Mouse (Mus musculus) heart, postnatal 0 days (tissue): ENCODE measurements around the gene Zfp282. TPM values are rescaled to one million over a fixed set of nuclear protein-coding genes. Genes with fewer than 3 reads are reported as not detected.

ENCODE experiments used
- ATAC-seq: fragments of 200-750 bp; cut with Nextera tagmentation; 2 replicates; pipeline ENCODE4 v1.8.0; 2017; ENCODE audit warnings: low read depth, moderate number of reproducible peaks, moderate library complexity; ENCODE audit not compliant: insufficient read depth
- DNase-seq: peaks from one replicate; pipeline ENCODE4 v3.0.0-alpha.2; 2016; ENCODE audit warnings: low spot score
- H3K27ac ChIP-seq: fragments of 300-500 bp; sonication (generic); 2 replicates; pipeline ENCODE4 v1.5.1; 2014; ENCODE audit warnings: low read depth, mild to moderate bottlenecking
- H3K27me3 ChIP-seq: fragments of 300-500 bp; sonication (generic); 2 replicates; pipeline ENCODE4 v1.6.1; 2014; ENCODE audit warnings: low read length, mixed read lengths; ENCODE audit not compliant: control insufficient read depth, insufficient read depth
- H3K36me3 ChIP-seq: fragments of 300-500 bp; sonication (generic); replicated peaks from 2 replicates; pipeline ENCODE4 v1.6.1; 2014; ENCODE audit warnings: low read length, mixed read lengths; ENCODE audit not compliant: control insufficient read depth, insufficient read depth
- H3K4me1 ChIP-seq: fragments of 300-500 bp; sonication (generic); 2 replicates; pipeline ENCODE4 v1.6.1; 2014; ENCODE audit warnings: antibody characterized with exemption; ENCODE audit not compliant: control insufficient read depth, insufficient read depth
- H3K4me2 ChIP-seq: fragments of 300-500 bp; sonication (generic); 2 replicates; pipeline ENCODE4 v1.6.1; 2014; ENCODE audit warnings: low read depth, mild to moderate bottlenecking, low read length, moderate library complexity
- H3K4me3 ChIP-seq: fragments of 300-500 bp; sonication (generic); 2 replicates; pipeline ENCODE4 v1.5.1; 2014; ENCODE audit warnings: low read depth, low read length
- H3K9ac ChIP-seq: fragments of 300-500 bp; sonication (generic); replicated peaks from 2 replicates; pipeline ENCODE4 v1.6.1; 2014; ENCODE audit warnings: low read depth, low read length, mixed read lengths
- H3K9me3 ChIP-seq: fragments of 300-500 bp; sonication (generic); replicated peaks from 2 replicates; pipeline ENCODE4 v1.6.1; 2016; ENCODE audit warnings: low read length; ENCODE audit not compliant: control insufficient read depth
- CTCF ChIP-seq: IDR thresholded peaks from 2 replicates; pipeline ENCODE4 v1.5.1; 2016; ENCODE audit warnings: antibody characterized with exemption, control low read depth, low read depth
- EP300 ChIP-seq: IDR thresholded peaks from 2 replicates; pipeline ENCODE4 v1.6.1; 2016; ENCODE audit warnings: antibody characterized with exemption, low read depth
- WGBS: fragments of 180-500 bp; shearing (Covaris S2); extraction: QIAGEN DNeasy Blood & Tissue Kit; methylation state at CpG from one replicate; pipeline ENCODE4 v1.1.7; 2014; 5-methylcytosine and 5-hydroxymethylcytosine counted together
- polyA plus RNA-seq: library from polyadenylated mRNA; unstranded; fragments of >200 nt; fragmentation: Nextera tagmentation; extraction: Ambion mirVana; gene quantifications from 2 replicates; pipeline ENCODE4 v1.2.1, GENCODE M21; 2015
- total RNA-seq: library from RNA; depleted of rRNA; stranded (reverse); fragments of >200 nt; gene quantifications from 2 replicates; pipeline ENCODE4 v1.2.3, GENCODE M21; 2014; ENCODE audit warnings: low replicate concordance; rRNA removed

Gene Zfp282
- total RNA-seq = 10.3 and 20.5 TPM in 2 replicates
- 4.8 and 5.4 TPM in 2 replicates for polyA plus RNA-seq

GRCm38 (mm10) chr6:47877058-47877457, at the start of gene Zfp282:
Gene Zfp282, plus strand, starts transcription at chr6:47877204.
- no peak for ATAC-seq
- H3K4me1 ChIP-seq = peaks cover 13% of the 10 kb centered on the region
- no peak for DNase-seq

GRCm38 (mm10) chr6:47827462-47827861, 49.5 kb upstream of the Zfp282 start:
- H3K4me3 ChIP-seq = no peak overlapping the region
- no peak for TF ChIP-seq EP300
- TF ChIP-seq CTCF = no peak
- no peak for DNase-seq
- WGBS = 93% methylated on average over 4 of the region's 4 CpGs
- no peak overlapping the region for H3K4me2 ChIP-seq
- no peaks in the 10 kb centered on the region; the same call in 1 of the 2 replicates for H3K36me3 ChIP-seq
- ATAC-seq = no peak
- no peak overlapping the region for H3K9ac ChIP-seq
- no peak overlapping the region for H3K27ac ChIP-seq
- H3K9me3 ChIP-seq = no peaks in the 10 kb centered on the region
- H3K4me1 ChIP-seq = no peaks in the 10 kb centered on the region
- H3K27me3 ChIP-seq = no peaks in the 10 kb centered on the region

More at GRCm38 (mm10) chr6:47877058-47877457, at the start of gene Zfp282:
- H3K27ac ChIP-seq = peak within 1 kb of the TSS; percentile 95
- H3K27me3 ChIP-seq = no peaks in the 10 kb centered on the region
- 7% methylated on average over 9 of the region's 9 CpGs for WGBS
- peak within 1 kb of the TSS; percentile 96 for H3K4me3 ChIP-seq
- TF ChIP-seq EP300 = no peak
- no peak for TF ChIP-seq CTCF
- H3K9me3 ChIP-seq = no peaks in the 10 kb centered on the region
- H3K36me3 ChIP-seq = peaks cover 21% of the 10 kb centered on the region
- H3K4me2 ChIP-seq = peak within 1 kb of the TSS; percentile 82
- H3K9ac ChIP-seq = peak within 1 kb of the TSS; percentile 85

DNA sequence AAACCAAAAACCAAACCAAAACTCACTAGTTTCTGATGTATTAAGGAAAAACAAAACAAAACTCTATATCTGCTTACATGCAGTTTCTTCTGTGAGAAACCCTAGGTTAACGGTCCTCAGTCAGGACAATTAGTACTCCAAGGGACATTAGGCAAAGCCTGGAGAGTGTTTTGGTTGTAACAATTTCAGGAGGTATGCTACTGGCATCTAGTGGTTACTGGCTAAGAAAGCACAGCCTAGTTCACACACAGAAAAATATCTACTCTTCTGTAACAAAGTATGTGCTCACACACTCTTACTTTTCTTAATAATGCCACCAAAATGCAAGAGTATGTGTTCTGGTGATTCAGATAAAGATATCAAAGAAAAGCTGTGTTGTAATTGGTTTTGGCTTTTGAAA, 48.1 kb upstream of the Zfp282 start:
- no peak for ATAC-seq
- H3K4me3 ChIP-seq = no peak overlapping the region
- WGBS = 24% methylated on average over 1 of the region's 1 CpGs

GRCm38 (mm10) chr6:47830104-47831078, 46.6 kb upstream of the Zfp282 start, which contains the start of gene Zfp786:
Gene Zfp786, minus strand, starts transcription at chr6:47830867.
- Histone ChIP-seq H3K9ac (peak within 1 kb of the TSS; percentile 86), H3K27me3 (no peaks in the 10 kb centered on the region), H3K4me1 (no peaks in the 10 kb centered on the region), H3K4me2 (peak within 1 kb of the TSS; percentile 90), H3K36me3 (no peaks in the 10 kb centered on the region), H3K4me3 (peak within 1 kb of the TSS; percentile 98), H3K9me3 (no peaks in the 10 kb centered on the region), H3K27ac (peak within 1 kb of the TSS; percentile 67)
- peak; percentile 74 for DNase-seq
- WGBS = 1% methylated on average over 64 of the region's 64 CpGs
- TF ChIP-seq CTCF (peak; percentile 93), EP300 (no peak)
- peak; percentile 89 for ATAC-seq

More for the DNA sequence above, 48.1 kb upstream of the Zfp282 start:
- no peaks in the 10 kb centered on the region for H3K9me3 ChIP-seq
- DNase-seq = peak; percentile 71
- no peaks in the 10 kb centered on the region for H3K4me1 ChIP-seq
- no peak overlapping the region for H3K9ac ChIP-seq
- H3K27me3 ChIP-seq = no peaks in the 10 kb centered on the region
- no peak overlapping the region for H3K27ac ChIP-seq
- TF ChIP-seq CTCF (peak; percentile 67), EP300 (no peak)
- no peak overlapping the region for H3K4me2 ChIP-seq
- H3K36me3 ChIP-seq = no peaks in the 10 kb centered on the region; the same call in 1 of the 2 replicates

DNA sequence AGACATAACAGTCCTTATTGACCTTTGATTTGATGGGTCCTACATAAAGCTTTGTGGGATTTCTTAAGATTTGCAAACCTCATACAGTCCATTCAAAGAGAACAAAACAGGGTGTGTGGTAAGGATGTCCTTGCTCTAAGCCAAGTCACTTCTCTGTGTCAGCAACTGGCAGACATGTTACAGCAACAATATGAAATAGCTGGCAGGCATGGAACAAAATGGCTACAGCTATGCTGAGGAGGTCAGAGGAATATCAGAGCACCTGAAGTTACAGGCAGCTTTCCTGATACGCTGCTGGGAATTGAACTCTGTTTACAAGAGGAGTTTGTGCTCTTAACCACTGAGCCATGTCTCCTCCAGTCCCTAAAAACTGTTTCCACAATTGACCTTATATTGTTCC, 44.8 kb upstream of the Zfp282 start:
- Histone ChIP-seq H3K4me3 (no peak overlapping the region), H3K27ac (no peak overlapping the region), H3K4me2 (no peak overlapping the region), H3K4me1 (peaks cover 7% of the 10 kb centered on the region), H3K9me3 (no peaks in the 10 kb centered on the region), H3K9ac (no peak overlapping the region), H3K36me3 (no peaks in the 10 kb centered on the region), H3K27me3 (no peaks in the 10 kb centered on the region)
- no peak for TF ChIP-seq CTCF
- 78% methylated on average over 1 of the region's 1 CpGs for WGBS
- no peak for ATAC-seq
- no peak for DNase-seq
